Mouse (Mus musculus): ENCODE data around the gene Dnmbp. TPM values are rescaled to one million over a fixed set of nuclear protein-coding genes. Genes with fewer than 3 reads are reported as not detected.

The Dnmbp gene
- total and polyA plus RNA-seq, 3 experiments, result 5.4 to 9.4 TPM; not detected in 1

- no peak overlapping the region for H3K27ac ChIP-seq (ENCODE audit: control insufficient read depth, low read depth, low read length)
- no peak overlapping the region for H3K9ac ChIP-seq (ENCODE audit: control insufficient read depth, low read depth, low read length, poor library complexity, severe bottlenecking)
- no peak for TF ChIP-seq ZKSCAN1 (IDR thresholded peaks at IDR 0.05; ENCODE audit: low read depth, low read length)
- no peak for TF ChIP-seq POLR2AphosphoS5 (IDR thresholded peaks at IDR 0.05; ENCODE audit: borderline replicate concordance, low read depth, low read length)
- no peak for TF ChIP-seq NRF1 (IDR thresholded peaks at IDR 0.05; ENCODE audit: insufficient read depth, low read depth, low read length, poor library complexity, severe bottlenecking)
- no peak for TF ChIP-seq USF1 (IDR thresholded peaks at IDR 0.05; ENCODE audit: low read depth, low read length)
- no peak for TF ChIP-seq USF2 (IDR thresholded peaks at IDR 0.05; ENCODE audit: borderline replicate concordance in 1 of 2, insufficient read depth in 1 of 2, low read depth in 1 of 2, low read length in 2 of 2)
- no peak for TF ChIP-seq TAL1 (IDR thresholded peaks at IDR 0.05; ENCODE audit: low read length)
- TF ChIP-seq CHD1 (IDR thresholded peaks at IDR 0.05; ENCODE audit: low read depth, low read length), result no peak
- no peak for TF ChIP-seq GABPA (IDR thresholded peaks at IDR 0.05; ENCODE audit: low read depth, low read length)
- TF ChIP-seq ZMIZ1 (IDR thresholded peaks at IDR 0.05; ENCODE audit: low read depth, low read length), result no peak
- no peak for TF ChIP-seq JUND (IDR thresholded peaks at IDR 0.05; ENCODE audit: low read depth, low read length)
- TF ChIP-seq MYC (IDR thresholded peaks at IDR 0.05; ENCODE audit: low read depth, low read length), result no peak
- no peak for TF ChIP-seq EP300 (IDR thresholded peaks at IDR 0.05; ENCODE audit: low read depth in 1 of 2, low read length in 2 of 2)
- no peak for TF ChIP-seq MAX (IDR thresholded peaks at IDR 0.05; ENCODE audit: low read length)
- TF ChIP-seq MYB (IDR thresholded peaks at IDR 0.05; ENCODE audit: low read depth, low read length), result no peak
- no peak for TF ChIP-seq ELF1 (IDR thresholded peaks at IDR 0.05; ENCODE audit: low read depth, low read length)
- no peaks in the 10 kb centered on the region for H3K4me1 ChIP-seq (ENCODE audit: control insufficient read depth in 1 of 2, insufficient read depth in 2 of 2, low read length in 2 of 2)
- no peak overlapping the region for H3K4me3 ChIP-seq (ENCODE audit: control insufficient read depth in 1 of 2, insufficient read depth in 1 of 2, low read depth in 2 of 2, low read length in 2 of 2)
- H3K36me3 ChIP-seq (ENCODE audit: control insufficient read depth in 1 of 2, insufficient read depth in 2 of 2, low read length in 2 of 2), result no peaks in the 10 kb centered on the region
- no peaks in the 10 kb centered on the region for H3K27me3 ChIP-seq (ENCODE audit: control insufficient read depth in 1 of 2, insufficient read depth in 2 of 2, low read length in 2 of 2)
- no peaks in the 10 kb centered on the region for H3K79me2 ChIP-seq (ENCODE audit: control insufficient read depth, insufficient read depth, low read length, poor library complexity)
- DNase-seq (ENCODE audit: low read depth, low spot score), result no peak
- H3K9me3 ChIP-seq (replicated peaks; ENCODE audit: insufficient read depth, low read length), result no peaks in the 10 kb centered on the region
Observed at GRCm38 (mm10) chr19:43895951-43896350, 44.0 kb downstream of the Dnmbp start.

DNA sequence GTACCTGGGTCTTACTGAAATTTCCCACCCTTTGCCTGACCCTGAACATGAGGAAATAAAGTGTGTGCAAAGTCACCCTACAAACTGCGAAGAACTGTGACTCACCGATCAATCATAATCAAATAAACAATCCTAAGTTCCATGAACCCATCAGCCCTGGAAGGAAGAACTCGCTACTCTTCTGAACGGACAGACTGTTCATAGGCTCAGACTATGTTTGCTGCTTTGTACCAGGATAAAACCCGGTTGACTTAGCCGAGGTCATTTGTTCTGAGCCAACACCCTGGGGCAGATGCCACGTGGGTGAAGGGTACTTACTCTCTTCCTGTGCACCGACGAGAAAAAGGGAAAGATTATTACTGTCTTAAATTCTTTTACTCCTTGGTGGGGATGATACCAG is 45.2 kb downstream of the Dnmbp start:
- no peaks in the 10 kb centered on the region for H3K4me1 ChIP-seq (ENCODE audit: control insufficient read depth in 1 of 2, insufficient read depth in 2 of 2, low read length in 2 of 2)
- H3K9me3 ChIP-seq (replicated peaks; ENCODE audit: insufficient read depth, low read length), result no peaks in the 10 kb centered on the region
- no peaks in the 10 kb centered on the region for H3K27me3 ChIP-seq (ENCODE audit: control insufficient read depth in 1 of 2, insufficient read depth in 2 of 2, low read length in 2 of 2)
- no peak for DNase-seq (ENCODE audit: low read depth, low spot score)
- no peaks in the 10 kb centered on the region for H3K36me3 ChIP-seq (ENCODE audit: control insufficient read depth in 1 of 2, insufficient read depth in 2 of 2, low read length in 2 of 2)
- no peak for TF ChIP-seq HCFC1 (IDR thresholded peaks at IDR 0.05; ENCODE audit: low read depth, low read length)
- no peak for TF ChIP-seq TBP (IDR thresholded peaks at IDR 0.05; ENCODE audit: low read depth, low read length)
- no peak for TF ChIP-seq RCOR1 (IDR thresholded peaks at IDR 0.05; ENCODE audit: low read depth, low read length)
- no peak for TF ChIP-seq MAZ (IDR thresholded peaks at IDR 0.05; ENCODE audit: low read depth, low read length)
- TF ChIP-seq POLR2AphosphoS5 (IDR thresholded peaks at IDR 0.05; ENCODE audit: borderline replicate concordance, low read depth, low read length), result no peak
- TF ChIP-seq SMC3 (IDR thresholded peaks at IDR 0.05; ENCODE audit: low read depth, low read length), result no peak
- no peak for TF ChIP-seq GABPA (IDR thresholded peaks at IDR 0.05; ENCODE audit: low read depth, low read length)
- TF ChIP-seq ETS1 (IDR thresholded peaks at IDR 0.05; ENCODE audit: low read depth, low read length), result no peak
- no peak for TF ChIP-seq KAT2A (conservative IDR thresholded peaks at IDR 0.05; ENCODE audit: low read depth, low read length)
- no peak for TF ChIP-seq ZNF384 (IDR thresholded peaks at IDR 0.05; ENCODE audit: low read depth, low read length)
- TF ChIP-seq USF2 (IDR thresholded peaks at IDR 0.05; ENCODE audit: borderline replicate concordance in 1 of 2, insufficient read depth in 1 of 2, low read depth in 1 of 2, low read length in 2 of 2), result no peak
- TF ChIP-seq ELF1 (IDR thresholded peaks at IDR 0.05; ENCODE audit: low read depth, low read length), result no peak
- no peak for TF ChIP-seq MYB (IDR thresholded peaks at IDR 0.05; ENCODE audit: low read depth, low read length)
- no peak for TF ChIP-seq ZMIZ1 (IDR thresholded peaks at IDR 0.05; ENCODE audit: low read depth, low read length)
- TF ChIP-seq NRF1 (IDR thresholded peaks at IDR 0.05; ENCODE audit: insufficient read depth, low read depth, low read length, poor library complexity, severe bottlenecking), result no peak
- no peak for TF ChIP-seq MYC (IDR thresholded peaks at IDR 0.05; ENCODE audit: low read depth, low read length)
- no peak for TF ChIP-seq BHLHE40 (IDR thresholded peaks at IDR 0.05; ENCODE audit: borderline replicate concordance, low read depth, low read length)
- H3K79me2 ChIP-seq (ENCODE audit: control insufficient read depth, insufficient read depth, low read length, poor library complexity), result no peaks in the 10 kb centered on the region
- no peak overlapping the region for H3K27ac ChIP-seq (ENCODE audit: control insufficient read depth, low read depth, low read length)
- H3K4me3 ChIP-seq (ENCODE audit: control insufficient read depth in 1 of 2, insufficient read depth in 1 of 2, low read depth in 2 of 2, low read length in 2 of 2), result no peak overlapping the region
- no peak overlapping the region for H3K9ac ChIP-seq (ENCODE audit: control insufficient read depth, low read depth, low read length, poor library complexity, severe bottlenecking)

Data from MEL (cell line).